Mouse (Mus musculus): Measurements from ENCODE around the gene Ing2. TPM values are rescaled to one million over a fixed set of nuclear protein-coding genes. Genes with fewer than 3 reads are reported as not detected.

Gene Ing2
- total RNA-seq (2014; fragmentation: Nextera tagmentation) (22.9 and 34.9 TPM in 2 replicates), total RNA-seq (2017) (48.6 and 52.0 TPM in 2 replicates)

- peak; percentile 64 for ATAC-seq (replicated peaks; ENCODE audit: poor library complexity, severe bottlenecking)
These were observed at the start of gene Ing2 for GRCm38 (mm10) chr8:47674777-47675710. Gene Ing2, minus strand, starts transcription at chr8:47675556.

GRCm38 (mm10) chr8:47721609-47722008 is 46.3 kb upstream of the Ing2 start:
- ATAC-seq (replicated peaks; ENCODE audit: poor library complexity, severe bottlenecking): no peak

- ATAC-seq (replicated peaks; ENCODE audit: poor library complexity, severe bottlenecking): no peak
These were observed 43.3 kb upstream of the Ing2 start for GRCm38 (mm10) chr8:47718641-47719040.

- ATAC-seq (replicated peaks; ENCODE audit: poor library complexity, severe bottlenecking): peak; percentile 76
These were observed 38.7 kb upstream of the Ing2 start, which contains the start of gene Cdkn2aip for GRCm38 (mm10) chr8:47713761-47714745. Gene Cdkn2aip, minus strand, starts transcription at chr8:47713932.

GRCm38 (mm10) chr8:47713171-47713663 is 37.9 kb upstream of the Ing2 start:
- ATAC-seq (replicated peaks; ENCODE audit: poor library complexity, severe bottlenecking): peak; percentile 50

- ATAC-seq (replicated peaks; ENCODE audit: poor library complexity, severe bottlenecking): 0 out of 2 replicates have a peak, but pooled peaks have one; percentile 24
These were observed 32.8 kb upstream of the Ing2 start for GRCm38 (mm10) chr8:47708106-47708505.

GRCm38 (mm10) chr8:47706746-47707145 is 31.4 kb upstream of the Ing2 start:
- 0 out of 2 replicates have a peak, but pooled peaks have one; percentile 23 for ATAC-seq (replicated peaks; ENCODE audit: poor library complexity, severe bottlenecking)

GRCm38 (mm10) chr8:47702333-47702732 is 27.0 kb upstream of the Ing2 start:
- ATAC-seq (replicated peaks; ENCODE audit: poor library complexity, severe bottlenecking): peak; percentile 53

GRCm38 (mm10) chr8:47697696-47698095 is 22.3 kb upstream of the Ing2 start:
- no peak for ATAC-seq (replicated peaks; ENCODE audit: poor library complexity, severe bottlenecking)

GRCm38 (mm10) chr8:47695431-47696105 is 20.2 kb upstream of the Ing2 start:
- no peak for ATAC-seq (replicated peaks; ENCODE audit: poor library complexity, severe bottlenecking)

- ATAC-seq (replicated peaks; ENCODE audit: poor library complexity, severe bottlenecking): peak; percentile 36; the same call in 1 of the 2 replicates
These were observed 17.8 kb upstream of the Ing2 start for GRCm38 (mm10) chr8:47693119-47693518.

GRCm38 (mm10) chr8:47691831-47692230 is 16.5 kb upstream of the Ing2 start:
- 0 out of 2 replicates have a peak, but pooled peaks have one; percentile 14 for ATAC-seq (replicated peaks; ENCODE audit: poor library complexity, severe bottlenecking)

GRCm38 (mm10) chr8:47691303-47691702 is 15.9 kb upstream of the Ing2 start:
- no peak for ATAC-seq (replicated peaks; ENCODE audit: poor library complexity, severe bottlenecking)

GRCm38 (mm10) chr8:47690674-47691078 is 15.3 kb upstream of the Ing2 start:
- ATAC-seq (replicated peaks; ENCODE audit: poor library complexity, severe bottlenecking): peak; percentile 68

- peak; percentile 76 for ATAC-seq (replicated peaks; ENCODE audit: poor library complexity, severe bottlenecking)
These were observed 14.5 kb upstream of the Ing2 start for GRCm38 (mm10) chr8:47689704-47690326.

- ATAC-seq (replicated peaks; ENCODE audit: poor library complexity, severe bottlenecking): peak; percentile 29; the same call in 1 of the 2 replicates
These were observed 9.1 kb upstream of the Ing2 start for GRCm38 (mm10) chr8:47684441-47684840.

- no peak for ATAC-seq (replicated peaks; ENCODE audit: poor library complexity, severe bottlenecking)
These were observed 8.6 kb upstream of the Ing2 start for GRCm38 (mm10) chr8:47683994-47684393.

GRCm38 (mm10) chr8:47680306-47680705 is 5.0 kb upstream of the Ing2 start:
- ATAC-seq (replicated peaks; ENCODE audit: poor library complexity, severe bottlenecking): peak; percentile 65

- no peak for ATAC-seq (replicated peaks; ENCODE audit: poor library complexity, severe bottlenecking)
These were observed 4.2 kb upstream of the Ing2 start for GRCm38 (mm10) chr8:47679603-47680002.
